Mouse (Mus musculus) adrenal gland, adult 8-10 months (tissue): ENCODE data around the gene Psmb7. TPM values are rescaled to one million over a fixed set of nuclear protein-coding genes. Genes with fewer than 3 reads are reported as not detected.

Experiments
- DNase-seq: peaks from one replicate; pipeline ENCODE4 v3.0.0; 2022
- microRNA-seq, 2 experiments: library from miRNA; unstranded; fragments of <30 nt; microRNA quantifications; one replicate each; pipeline ENCODE4 v1.2.0; 2022
- total RNA-seq, 4 experiments: library from RNA; stranded (reverse); gene quantifications; 2 replicates each; pipeline ENCODE4 v1.2.4; 2022

Gene Psmb7
- total RNA-seq, 4 experiments from 2014 or later: 232 to 337 (median 283) TPM

DNA sequence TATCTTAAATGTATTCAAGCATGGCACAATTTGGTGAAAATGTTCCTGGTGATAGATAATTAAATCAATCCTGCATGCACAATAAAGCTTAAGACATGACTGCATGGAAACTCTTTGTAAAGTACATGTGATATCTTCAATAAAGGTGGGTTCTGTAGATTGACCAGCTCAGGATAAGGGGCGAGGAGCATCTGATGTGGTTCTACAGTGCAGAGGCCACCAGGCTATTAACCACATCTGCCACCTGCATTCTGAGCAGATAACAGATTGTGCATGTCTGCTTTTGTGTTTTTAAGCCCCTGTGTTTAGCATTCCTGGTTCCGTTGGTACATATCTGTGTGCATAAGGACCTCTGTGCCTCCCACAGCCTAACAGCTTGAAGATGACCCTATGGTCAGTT lies 100.7 kb downstream of the Psmb7 start:
- no peak for DNase-seq

DNA sequence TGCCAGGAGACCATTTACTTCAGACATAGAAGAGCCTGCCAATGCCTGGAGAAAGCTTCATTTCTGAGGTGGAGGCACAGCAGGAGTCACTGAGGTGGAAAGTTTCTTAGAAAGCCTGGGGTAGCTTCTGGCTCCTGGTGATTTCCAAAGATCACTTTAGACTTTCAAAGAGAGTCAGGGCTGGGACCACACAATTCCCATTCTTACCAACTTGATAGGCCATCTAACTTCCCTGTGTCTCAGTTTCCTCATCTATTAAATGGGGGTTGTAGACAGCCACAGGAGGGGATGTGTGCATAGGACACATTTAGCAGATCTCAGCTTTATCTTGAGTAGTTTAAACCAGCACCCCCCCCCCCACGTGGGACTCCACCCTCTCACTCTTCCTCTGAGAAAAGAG lies 101.5 kb downstream of the Psmb7 start:
- DNase-seq: no peak

DNA sequence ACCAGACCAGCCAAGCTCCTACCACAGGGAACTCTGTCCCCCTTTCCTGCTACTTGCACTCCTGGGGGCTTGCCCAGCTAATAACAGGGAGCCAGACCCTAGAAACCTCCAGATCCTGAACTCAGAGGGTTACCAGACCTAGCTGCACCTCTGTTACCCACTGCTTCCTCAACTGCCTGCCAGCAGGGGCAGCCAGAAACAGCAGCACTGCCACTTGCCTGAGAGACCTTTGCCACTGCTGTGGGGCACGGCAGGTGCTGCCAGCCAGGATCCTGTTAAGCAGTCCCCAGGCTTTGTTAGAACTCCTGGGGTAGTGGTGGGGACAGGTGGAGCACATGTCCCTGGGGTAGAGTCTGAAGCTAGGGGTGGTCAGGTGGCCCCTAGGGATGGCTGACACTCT lies 102.3 kb downstream of the Psmb7 start:
- DNase-seq: no peak

DNA sequence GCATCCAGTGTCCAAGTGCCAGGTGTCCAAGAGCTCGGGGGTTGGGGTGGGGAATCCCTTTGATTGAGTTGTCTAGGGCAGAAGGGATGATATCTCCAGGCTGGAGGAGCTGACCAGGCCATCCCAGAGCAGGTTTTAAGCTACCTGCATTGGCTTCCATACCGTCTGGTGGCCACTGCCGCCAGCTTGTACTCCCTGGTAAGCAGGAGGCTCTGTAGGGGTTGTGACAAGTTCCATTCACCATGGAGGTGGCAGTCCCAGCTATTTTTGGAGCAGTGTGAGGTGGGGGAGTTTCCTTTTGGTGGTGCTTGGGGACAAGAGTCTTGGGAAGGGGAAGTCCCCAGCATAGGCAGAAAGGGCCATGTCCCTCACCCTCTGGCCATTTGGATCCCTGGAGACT lies 102.8 kb downstream of the Psmb7 start:
- DNase-seq: no peak

DNA sequence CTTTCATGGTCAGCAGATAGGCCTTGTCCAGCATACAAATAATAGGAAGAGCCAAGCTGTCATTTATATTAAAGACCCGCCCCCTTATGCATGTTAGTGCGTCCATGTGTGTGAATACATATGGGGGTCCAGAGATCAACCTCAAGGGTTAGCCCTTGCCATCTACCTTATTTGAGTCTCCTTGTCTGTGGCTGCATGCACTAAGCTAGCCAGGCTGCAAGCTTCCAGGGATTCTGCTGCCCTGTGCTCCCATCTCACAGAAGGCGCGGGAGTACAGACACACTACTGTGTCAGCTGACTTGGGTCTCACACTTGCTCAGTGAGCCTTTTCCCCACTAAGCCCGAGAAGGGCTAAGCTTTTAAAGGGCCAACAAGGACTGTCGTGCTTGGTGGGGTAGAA lies 103.2 kb downstream of the Psmb7 start:
- no peak for DNase-seq

DNA sequence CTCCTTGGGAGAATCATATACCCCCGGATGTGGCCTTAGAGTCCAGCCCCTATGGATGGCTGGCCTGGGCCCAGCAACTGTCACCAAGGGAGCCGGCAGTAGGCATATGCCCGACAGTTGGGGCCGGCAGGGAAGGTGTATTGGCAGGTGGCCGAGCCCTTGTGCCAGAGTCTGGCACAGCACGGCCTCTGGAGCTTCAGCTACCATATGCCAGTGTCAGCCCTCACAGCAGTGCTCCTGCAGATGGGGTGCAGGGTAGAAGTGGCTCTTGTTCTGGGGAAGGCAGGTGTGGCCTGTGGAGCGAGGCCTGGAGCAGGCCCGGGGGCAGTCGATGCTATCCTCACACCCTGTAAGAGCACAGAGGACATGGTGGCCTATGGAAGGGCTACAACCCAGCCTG lies 104.2 kb downstream of the Psmb7 start:
- DNase-seq: no peak

Small RNA genes within 50 kb of the gene (microRNA-seq; reads per million reads assigned to microRNA genes)
- gene Gm27634: 0 reads per million in 2 experiments

Other genes with a start within 250 kb of the Psmb7 start
- 10 to 100 TPM in 3 of 4 experiments, 1 to 10 TPM in 1; 9.3 to 27.3 (median 18.6) TPM for gene Nek6, start 132.4 kb downstream of the Psmb7 start, total RNA-seq
- gene Nr5a1, start 70.5 kb upstream of the Psmb7 start, total RNA-seq: 100 to 1,000 TPM; 272 to 809 (median 569) TPM